Mouse (Mus musculus) myocyte (in vitro differentiated cells): ENCODE measurements around the gene Twist2.

Source experiments
- E2F4 ChIP-seq: IDR thresholded peaks from one replicate; pipeline ENCODE4 v1.6.1; 2011; ENCODE audit warnings: mild to moderate bottlenecking, control low read depth, moderate library complexity; ENCODE audit not compliant: insufficient read depth
- MAX ChIP-seq: IDR thresholded peaks from one replicate; pipeline ENCODE4 v1.6.1; 2011; ENCODE audit warnings: low read depth, mild to moderate bottlenecking, control low read depth
- MYOD1 ChIP-seq, 3 experiments: IDR thresholded peaks; one replicate each; pipeline ENCODE4 v1.6.1; 2011; ENCODE audit warnings: control low read depth in 2 of 3, low read depth in 2 of 3, mild to moderate bottlenecking in 2 of 3, moderate library complexity in 1 of 3; ENCODE audit not compliant: insufficient read length in 2 of 3, control insufficient read depth in 1 of 3
- MYOG ChIP-seq, 3 experiments: IDR thresholded peaks; one replicate each; pipeline ENCODE4 v1.6.1; 2011; ENCODE audit warnings: control low read depth in 2 of 3, low read depth in 2 of 3, mild to moderate bottlenecking in 2 of 3; ENCODE audit not compliant: insufficient read length in 2 of 3, control insufficient read depth in 1 of 3, insufficient read depth in 1 of 3
- POLR2A ChIP-seq: IDR thresholded peaks from one replicate; pipeline ENCODE4 v1.6.1; 2011; ENCODE audit warnings: low read depth, mild to moderate bottlenecking, control low read depth, moderate library complexity; ENCODE audit not compliant: insufficient read length
- POLR2AphosphoS2 ChIP-seq: IDR thresholded peaks from one replicate; pipeline ENCODE4 v1.6.1; 2011; ENCODE audit warnings: low read depth, control low read depth; ENCODE audit not compliant: insufficient read length
- REST ChIP-seq: IDR thresholded peaks from one replicate; pipeline ENCODE4 v1.6.1; 2011; ENCODE audit warnings: mild to moderate bottlenecking, control low read depth, moderate library complexity; ENCODE audit not compliant: insufficient read depth, insufficient read length
- SRF ChIP-seq: IDR thresholded peaks from one replicate; pipeline ENCODE4 v1.6.1; 2011; ENCODE audit warnings: low read depth; ENCODE audit not compliant: control insufficient read depth, insufficient read length
- TCF12 ChIP-seq: IDR thresholded peaks from one replicate; pipeline ENCODE4 v1.6.1; 2011; ENCODE audit warnings: mild to moderate bottlenecking, control low read depth; ENCODE audit not compliant: poor library complexity, insufficient read depth, severe bottlenecking
- TCF3 ChIP-seq: IDR thresholded peaks from one replicate; pipeline ENCODE4 v1.6.1; 2011; ENCODE audit warnings: low read depth, control low read depth; ENCODE audit not compliant: insufficient read length
- USF1 ChIP-seq: IDR thresholded peaks from one replicate; pipeline ENCODE4 v1.6.1; 2011; ENCODE audit warnings: low read depth, mild to moderate bottlenecking, control low read depth, moderate library complexity

DNA sequence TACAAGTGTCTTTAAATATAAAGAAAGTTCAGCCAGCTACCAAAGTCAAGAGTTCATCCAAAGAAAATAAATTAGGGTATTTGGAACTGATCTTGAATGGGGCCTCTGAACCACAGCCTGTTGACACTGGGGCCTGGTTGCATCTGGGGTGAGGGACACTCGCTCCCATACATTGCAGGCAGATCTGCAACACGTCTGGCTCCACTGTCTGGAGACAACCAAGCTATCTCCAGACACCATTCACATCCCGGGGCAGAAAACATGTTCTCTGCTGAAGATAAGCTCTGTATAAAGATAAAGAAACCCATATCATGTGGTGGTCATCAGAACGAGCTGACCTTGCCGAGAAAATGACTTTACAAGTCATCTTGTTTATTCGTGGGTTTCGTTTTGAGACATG is 60.2 kb downstream of the Twist2 start:
- TF ChIP-seq E2F4, result no peak
- TF ChIP-seq POLR2A, result no peak
- no peak for TF ChIP-seq POLR2AphosphoS2
- TF ChIP-seq TCF12, result no peak
- TF ChIP-seq MYOG (IDR thresholded peaks at IDR 0.05; ENCODE audit: control insufficient read depth in 1 of 3, insufficient read depth in 1 of 3, insufficient read length in 2 of 3, low read depth in 2 of 3), result no peak
- TF ChIP-seq MAX, result no peak
- no peak for TF ChIP-seq USF1
- no peak for TF ChIP-seq MYOD1 (IDR thresholded peaks at IDR 0.05; ENCODE audit: control insufficient read depth in 1 of 3, insufficient read length in 2 of 3, low read depth in 2 of 3)
- no peak for TF ChIP-seq TCF3
- TF ChIP-seq REST, result no peak
- TF ChIP-seq SRF, result no peak
